ENCODE assay signal across 15 mouse cellular contexts in the genomic region with DNA sequence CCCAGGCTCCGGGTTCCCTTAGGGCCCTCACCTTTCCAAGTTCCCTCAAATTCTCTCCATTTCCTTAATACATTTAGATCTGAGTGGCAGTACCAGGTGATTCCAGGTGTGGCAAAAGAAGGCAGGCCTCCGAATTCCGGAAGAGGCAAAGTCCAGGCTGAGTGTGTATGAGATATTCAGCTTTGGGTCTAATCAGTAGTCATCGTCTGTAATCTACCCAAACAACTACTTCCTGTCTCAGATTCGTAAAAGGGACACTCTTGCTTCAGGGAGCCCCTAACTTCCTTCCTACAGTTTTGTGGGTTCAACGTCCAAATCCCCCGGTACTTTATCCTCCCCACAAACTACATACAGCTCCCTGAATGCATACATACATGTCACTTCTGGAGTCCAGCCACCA. TPM values are rescaled to one million over a fixed set of nuclear protein-coding genes. Genes with fewer than 3 reads are reported as not detected.
DNase-seq lines count a peak whose midpoint lies in the region; ATAC-seq lines count a peak whose summit lies in the region.
"Had no signal": no experiment of that assay in that cellular context is flagged by ENCODE, and none has a peak within 500 bp of the region (broad histone marks: within the 10 kb centered on the region; RNA-seq: fewer than 3 reads in every experiment).

A gene (minus strand): TSS at position 81 of the 400 bp plus-strand sequence.

- H3K9me3 ChIP-seq in forebrain, embryonic 11.5 days (ENCODE audit: control insufficient read depth, low read length) = no peaks in the 10 kb centered on the region
- no peaks in the 10 kb centered on the region; the same call in 1 of the 2 replicates for H3K9me3 ChIP-seq in forebrain, embryonic 12.5 days
- H3K9me3 ChIP-seq in megakaryocyte, embryonic 14.5 days = no peaks in the 10 kb centered on the region
- H3K9me3 ChIP-seq in heart, embryonic 12.5 days (replicated peaks) = peaks cover 3% of the 10 kb centered on the region; the same call in 1 of the 2 replicates
- H3K9me3 ChIP-seq: heart, embryonic 10.5 days; hindbrain, embryonic 13.5 days; kidney, embryonic 15.5 days; lung, embryonic 15.5 days had no signal

- no peaks in the 10 kb centered on the region for H3K27me3 ChIP-seq in forebrain, embryonic 11.5 days (ENCODE audit: control insufficient read depth, insufficient read depth, low read length)
- H3K27me3 ChIP-seq in forebrain, embryonic 12.5 days = no peaks in the 10 kb centered on the region
- no peaks in the 10 kb centered on the region for H3K27me3 ChIP-seq in megakaryocyte, embryonic 14.5 days (replicated peaks)
- H3K27me3 ChIP-seq in heart, embryonic 12.5 days (replicated peaks) = 0 out of 2 replicates have a peak, but pooled peaks cover 6% of the 10 kb centered on the region
- H3K27me3 ChIP-seq: hindbrain, embryonic 13.5 days; kidney, embryonic 15.5 days; lung, embryonic 15.5 days had no signal

- no peaks in the 10 kb centered on the region for H3K36me3 ChIP-seq in forebrain, embryonic 11.5 days (ENCODE audit: control insufficient read depth, insufficient read depth, low read length)
- no peaks in the 10 kb centered on the region for H3K36me3 ChIP-seq in forebrain, embryonic 12.5 days (replicated peaks)
- H3K36me3 ChIP-seq in megakaryocyte, embryonic 14.5 days (replicated peaks; ENCODE audit: low read length) = no peaks in the 10 kb centered on the region
- H3K36me3 ChIP-seq in heart, embryonic 12.5 days = no peaks in the 10 kb centered on the region
- H3K36me3 ChIP-seq: heart, embryonic 10.5 days; hindbrain, embryonic 13.5 days; kidney, embryonic 15.5 days; lung, embryonic 15.5 days had no signal

- H3K4me3 ChIP-seq in forebrain, embryonic 11.5 days (ENCODE audit: low read depth, low read length) = no peak within 1 kb of the TSS
- no peak within 1 kb of the TSS for H3K4me3 ChIP-seq in forebrain, embryonic 12.5 days (replicated peaks)
- peak within 1 kb of the TSS; percentile 86 for H3K4me3 ChIP-seq in megakaryocyte, embryonic 14.5 days (replicated peaks)
- H3K4me3 ChIP-seq in heart, embryonic 12.5 days = no peak within 1 kb of the TSS

- H3K27ac ChIP-seq in forebrain, embryonic 11.5 days (ENCODE audit: low read depth, low read length) = no peak within 1 kb of the TSS
- H3K27ac ChIP-seq in forebrain, embryonic 12.5 days = no peak within 1 kb of the TSS
- no peak within 1 kb of the TSS for H3K27ac ChIP-seq in heart, embryonic 12.5 days (ENCODE audit: poor library complexity, severe bottlenecking)
- H3K27ac ChIP-seq: heart, embryonic 10.5 days; hindbrain, embryonic 13.5 days; kidney, embryonic 15.5 days; lung, embryonic 15.5 days had no signal

- no peak for DNase-seq in forebrain, embryonic 11.5 days (ENCODE audit: low spot score)
- DNase-seq in MEL-GATA-1-ER (ENCODE audit: extremely low read depth, low read depth) (peak; percentile 33), MN1 (ENCODE audit: low spot score) (no peak)
- peak; percentile 87 for DNase-seq in large intestine, adult 2 months (ENCODE audit: low read depth, low spot score)
- DNase-seq in right cerebral cortex, adult 18-20 months = no peak
- DNase-seq: cerebellum, postnatal 36 days; thymus, postnatal 25 days had no signal

- no peak for ATAC-seq in forebrain, embryonic 11.5 days (replicated peaks; ENCODE audit: low FRiP score)
- no peak for ATAC-seq in forebrain, embryonic 12.5 days (ENCODE audit: low FRiP score)
- ATAC-seq in heart, embryonic 12.5 days (ENCODE audit: insufficient number of reproducible peaks, low FRiP score) = no peak
- ATAC-seq: activated CD4-positive, CD25-positive, alpha-beta regulatory T cell, adult 4 months had no signal

- H3K4me2 ChIP-seq in forebrain, embryonic 11.5 days (ENCODE audit: low read depth, low read length, severe bottlenecking) = no peak within 1 kb of the TSS
- H3K4me2 ChIP-seq in forebrain, embryonic 12.5 days = no peak within 1 kb of the TSS
- no peak within 1 kb of the TSS for H3K4me2 ChIP-seq in heart, embryonic 12.5 days

- no peaks in the 10 kb centered on the region for H3K4me1 ChIP-seq in forebrain, embryonic 11.5 days (replicated peaks; ENCODE audit: control insufficient read depth, insufficient read depth, low read length)
- no peaks in the 10 kb centered on the region; the same call in 1 of the 2 replicates for H3K4me1 ChIP-seq in forebrain, embryonic 12.5 days
- peaks cover 24% of the 10 kb centered on the region for H3K4me1 ChIP-seq in megakaryocyte, embryonic 14.5 days
- no peaks in the 10 kb centered on the region for H3K4me1 ChIP-seq in heart, embryonic 12.5 days (replicated peaks)
- H3K4me1 ChIP-seq: heart, embryonic 10.5 days; hindbrain, embryonic 13.5 days; kidney, embryonic 15.5 days; lung, embryonic 15.5 days had no signal

- peak within 1 kb of the TSS; percentile 33; the same call in 1 of the 2 replicates for H3K9ac ChIP-seq in forebrain, embryonic 11.5 days (ENCODE audit: low read length)
- H3K9ac ChIP-seq in forebrain, embryonic 12.5 days = no peak within 1 kb of the TSS; the same call in 1 of the 2 replicates
- H3K9ac ChIP-seq in heart, embryonic 12.5 days = no peak within 1 kb of the TSS
- H3K9ac ChIP-seq: hindbrain, embryonic 13.5 days; kidney, embryonic 15.5 days; lung, embryonic 15.5 days had no signal

- 85% methylated on average over 7 of the region's 7 CpGs for WGBS in forebrain, embryonic 11.5 days
- WGBS in forebrain, embryonic 12.5 days = 88% methylated on average over 7 of the region's 7 CpGs
- WGBS in large intestine, adult 2 months = 15% methylated on average over 7 of the region's 7 CpGs
- 57% methylated on average over 7 of the region's 7 CpGs for WGBS in heart, embryonic 12.5 days

RNA-seq across cellular contexts. Expression of the gene that starts here (rescaled TPM):
- polyA plus RNA-seq in forebrain, embryonic 11.5 days (2014; fragmentation: Nextera tagmentation; extraction: Ambion mirVana) = 0.13 and 0.19 TPM in 2 replicates
- polyA plus RNA-seq in forebrain, embryonic 12.5 days (2016; fragmentation: Nextera tagmentation; extraction: Ambion mirVana) = 0.27 and 0.35 TPM in 2 replicates
- polyA plus RNA-seq in large intestine, adult 2 months (2012; rRNA removed) = 84.0 and 118 TPM in 2 replicates
- polyA plus RNA-seq in megakaryocyte, embryonic 14.5 days (2012; ENCODE audit: insufficient read depth, low replicate concordance) = 0.43 TPM in 1 of 2 replicates, not detected in the other
- polyA plus RNA-seq in heart, embryonic 12.5 days (2016; fragmentation: Nextera tagmentation; extraction: Ambion mirVana) = 0.08 TPM in 1 of 2 replicates, not detected in the other
- polyA plus RNA-seq: activated CD4-positive, CD25-positive, alpha-beta regulatory T cell, adult 4 months; heart, embryonic 10.5 days had no signal

Comparison
In these comparisons a context has a peak if more than half of its experiments do, and no peak if none do; other contexts are left out.
1. RNA of the gene that starts here (polyA plus RNA-seq): 84.0 to 118 TPM in large intestine, adult 2 months; 0.43 TPM in megakaryocyte, embryonic 14.5 days, 0.27 to 0.35 TPM in forebrain, embryonic 12.5 days, 0.13 to 0.19 TPM in forebrain, embryonic 11.5 days and 0.08 TPM in heart, embryonic 12.5 days; every median in the first group is over 10 times any median in the second.
2. DNase-seq: peak in MEL-GATA-1-ER (single experiment) and large intestine, adult 2 months (single experiment); none in forebrain, embryonic 11.5 days (single experiment), right cerebral cortex, adult 18-20 months (single experiment) and MN1 (single experiment).